Mouse (Mus musculus): Measurements from ENCODE around the gene Rbm34. TPM values are rescaled to one million over a fixed set of nuclear protein-coding genes. Genes with fewer than 3 reads are reported as not detected.

Rbm34 gene
- polyA plus RNA-seq, 1 experiment from 2014 or later, result 32.0 TPM

DNA sequence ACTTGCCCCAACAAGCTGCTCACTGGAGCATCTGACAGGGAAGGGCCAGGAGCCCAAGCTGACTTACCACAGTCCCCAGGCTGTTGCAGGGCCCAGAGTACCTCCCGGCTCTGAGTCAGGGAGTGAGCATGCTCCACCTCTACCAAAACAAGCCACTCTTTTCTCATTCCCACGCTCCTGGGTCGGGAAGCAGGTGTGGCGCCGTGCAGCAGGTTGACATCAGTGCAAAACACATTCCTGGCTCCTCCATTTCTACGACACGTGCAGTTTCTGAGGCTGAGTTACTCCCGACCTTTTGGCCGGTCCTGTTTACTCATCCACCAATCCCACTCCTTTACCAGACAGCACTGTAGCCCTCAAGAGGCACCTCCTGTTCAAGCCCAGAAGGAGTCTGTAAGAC is 62.9 kb downstream of the Rbm34 start:
- H3K4me1 ChIP-seq (ENCODE audit: control insufficient read depth, insufficient read depth, low read length), result no peaks in the 10 kb centered on the region
- no peaks in the 10 kb centered on the region for H3K27me3 ChIP-seq (ENCODE audit: control insufficient read depth, insufficient read depth, low read length)
- DNase-seq (ENCODE audit: low spot score, missing footprints), result no peak
- ATAC-seq (ENCODE audit: low FRiP score), result no peak
- H3K9me3 ChIP-seq (ENCODE audit: control insufficient read depth, low read length), result no peaks in the 10 kb centered on the region
- H3K4me3 ChIP-seq (ENCODE audit: low read depth, low read length), result no peak overlapping the region
- WGBS, result 84% methylated on average over 9 of the region's 9 CpGs
- no peak overlapping the region for H3K27ac ChIP-seq (ENCODE audit: low read depth, low read length)
- no peaks in the 10 kb centered on the region for H3K36me3 ChIP-seq (ENCODE audit: control insufficient read depth, insufficient read depth, low read length)
- H3K4me2 ChIP-seq, result no peak overlapping the region
- no peak overlapping the region for H3K9ac ChIP-seq (ENCODE audit: low read length)

DNA sequence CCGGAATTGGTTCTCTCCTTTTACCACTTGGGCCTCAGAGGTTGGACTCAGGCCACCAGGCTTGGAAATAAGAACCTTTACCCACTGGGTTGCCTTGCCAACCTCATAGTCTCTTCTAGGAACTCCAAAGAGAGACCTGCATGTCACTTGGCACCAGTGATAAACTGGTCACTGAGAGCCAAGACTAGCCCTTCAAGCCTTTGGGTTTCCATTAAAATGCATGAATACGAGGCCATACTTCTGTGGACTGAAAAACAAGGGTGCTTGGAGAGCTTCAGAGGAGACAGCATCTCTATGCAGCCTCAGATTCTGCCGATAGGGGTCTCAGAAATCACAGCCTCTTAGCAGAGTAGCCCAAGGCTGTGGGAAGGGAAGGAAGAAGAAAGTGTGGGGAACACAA is 63.5 kb downstream of the Rbm34 start:
- Histone ChIP-seq H3K9me3 (ENCODE audit: control insufficient read depth, low read length) (no peaks in the 10 kb centered on the region), H3K4me1 (ENCODE audit: control insufficient read depth, insufficient read depth, low read length) (no peaks in the 10 kb centered on the region), H3K4me2 (no peak overlapping the region), H3K9ac (ENCODE audit: low read length) (no peak overlapping the region), H3K27me3 (ENCODE audit: control insufficient read depth, insufficient read depth, low read length) (no peaks in the 10 kb centered on the region), H3K27ac (ENCODE audit: low read depth, low read length) (no peak overlapping the region), H3K4me3 (ENCODE audit: low read depth, low read length) (no peak overlapping the region), H3K36me3 (ENCODE audit: control insufficient read depth, insufficient read depth, low read length) (no peaks in the 10 kb centered on the region)
- ATAC-seq (ENCODE audit: low FRiP score) (no peak), DNase-seq (ENCODE audit: low spot score, missing footprints) (no peak)
- WGBS, result 79% methylated on average over 3 of the region's 3 CpGs

DNA sequence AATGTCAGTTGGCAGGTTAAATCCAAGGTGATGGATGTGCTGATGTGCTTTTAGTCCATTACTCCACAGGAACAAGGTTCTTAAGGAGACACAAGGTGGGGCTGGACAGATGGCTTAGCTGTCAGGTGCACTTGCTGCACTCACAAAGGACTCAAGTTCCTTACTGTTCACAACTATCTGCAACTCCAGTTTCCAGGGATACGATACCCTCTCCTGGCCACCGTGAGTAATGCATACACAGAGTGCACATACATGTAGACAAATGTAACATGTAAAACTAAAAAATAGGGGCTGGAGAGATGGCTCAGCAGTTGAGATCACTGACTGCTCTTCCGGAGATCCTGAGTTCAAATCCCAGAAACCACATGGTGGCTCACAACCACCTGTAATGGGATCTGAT is 65.5 kb downstream of the Rbm34 start:
- ATAC-seq (ENCODE audit: low FRiP score), result no peak
- no peaks in the 10 kb centered on the region for H3K4me1 ChIP-seq (ENCODE audit: control insufficient read depth, insufficient read depth, low read length)
- no peak overlapping the region for H3K27ac ChIP-seq (ENCODE audit: low read depth, low read length)
- H3K4me2 ChIP-seq, result no peak overlapping the region
- H3K9me3 ChIP-seq (ENCODE audit: control insufficient read depth, low read length), result no peaks in the 10 kb centered on the region
- WGBS, result 91% methylated on average over 3 of the region's 3 CpGs
- no peak overlapping the region for H3K4me3 ChIP-seq (ENCODE audit: low read depth, low read length)
- DNase-seq (ENCODE audit: low spot score, missing footprints), result no peak
- H3K27me3 ChIP-seq (ENCODE audit: control insufficient read depth, insufficient read depth, low read length), result no peaks in the 10 kb centered on the region
- no peaks in the 10 kb centered on the region for H3K36me3 ChIP-seq (ENCODE audit: control insufficient read depth, insufficient read depth, low read length)
- H3K9ac ChIP-seq (ENCODE audit: low read length), result no peak overlapping the region

DNA sequence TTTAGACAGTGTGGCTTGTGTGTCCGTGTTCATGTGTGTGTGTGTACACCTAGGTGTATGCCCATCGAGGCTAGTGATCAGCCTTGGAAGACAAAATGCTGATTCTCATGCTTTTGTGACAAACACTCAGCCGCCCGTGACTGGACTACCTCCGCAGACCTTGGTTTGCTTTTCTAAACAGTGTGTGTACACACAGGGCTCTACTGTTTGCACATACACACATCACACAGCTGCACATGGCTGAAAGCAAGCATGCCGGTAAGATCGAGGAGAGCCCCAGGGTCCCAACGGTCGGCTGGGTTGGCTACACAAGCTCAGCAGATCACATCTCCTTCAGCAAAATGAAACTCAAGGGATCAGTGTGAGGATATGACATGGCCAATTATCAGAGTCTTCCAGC is 66.9 kb downstream of the Rbm34 start:
- no peak overlapping the region for H3K9ac ChIP-seq (ENCODE audit: low read length)
- 89% methylated on average over 9 of the region's 9 CpGs for WGBS
- H3K4me1 ChIP-seq (ENCODE audit: control insufficient read depth, insufficient read depth, low read length), result no peaks in the 10 kb centered on the region
- no peak overlapping the region for H3K27ac ChIP-seq (ENCODE audit: low read depth, low read length)
- no peak overlapping the region for H3K4me3 ChIP-seq (ENCODE audit: low read depth, low read length)
- no peak overlapping the region for H3K4me2 ChIP-seq
- no peaks in the 10 kb centered on the region for H3K9me3 ChIP-seq (ENCODE audit: control insufficient read depth, low read length)
- ATAC-seq (ENCODE audit: low FRiP score) (no peak), DNase-seq (ENCODE audit: low spot score, missing footprints) (no peak)
- no peaks in the 10 kb centered on the region for H3K27me3 ChIP-seq (ENCODE audit: control insufficient read depth, insufficient read depth, low read length)
- no peaks in the 10 kb centered on the region for H3K36me3 ChIP-seq (ENCODE audit: control insufficient read depth, insufficient read depth, low read length)

DNA sequence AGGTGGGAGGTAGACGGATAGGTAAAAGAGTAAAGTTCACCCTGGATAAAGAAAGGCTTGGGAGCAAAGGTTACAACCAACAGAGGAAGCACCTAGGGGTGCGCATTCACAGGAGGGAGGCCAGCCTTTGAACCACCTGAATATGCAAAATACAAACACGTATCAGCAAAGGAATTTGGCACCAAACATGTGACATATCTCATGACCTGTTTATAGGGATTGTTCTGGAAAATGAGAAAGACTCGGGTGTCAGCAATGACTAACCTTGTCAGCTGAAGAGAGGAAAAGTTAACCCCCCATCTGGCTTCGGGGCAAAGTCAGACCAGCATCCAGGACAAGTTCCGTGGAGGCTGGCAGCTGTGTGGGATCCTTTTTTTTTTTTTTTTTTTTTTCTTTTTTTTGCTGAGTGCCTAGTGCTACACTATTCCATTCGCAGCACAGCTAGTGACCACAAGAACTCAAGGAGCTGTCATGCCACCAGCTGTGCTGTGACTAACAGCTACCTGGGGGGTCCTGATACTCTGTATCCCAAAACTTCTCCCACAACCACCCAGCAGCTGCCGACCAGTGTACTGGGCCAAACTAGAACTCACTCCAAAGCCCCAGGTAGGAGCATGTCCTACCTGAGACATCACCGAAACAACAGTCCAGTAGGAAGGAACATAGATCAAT is 67.5 kb downstream of the Rbm34 start:
- 76% methylated on average over 9 of the region's 9 CpGs for WGBS
- Histone ChIP-seq H3K4me1 (ENCODE audit: control insufficient read depth, insufficient read depth, low read length) (no peaks in the 10 kb centered on the region), H3K4me3 (ENCODE audit: low read depth, low read length) (no peak overlapping the region), H3K9ac (ENCODE audit: low read length) (no peak overlapping the region), H3K36me3 (ENCODE audit: control insufficient read depth, insufficient read depth, low read length) (no peaks in the 10 kb centered on the region), H3K4me2 (no peak overlapping the region), H3K27ac (ENCODE audit: low read depth, low read length) (no peak overlapping the region), H3K9me3 (ENCODE audit: control insufficient read depth, low read length) (no peaks in the 10 kb centered on the region), H3K27me3 (ENCODE audit: control insufficient read depth, insufficient read depth, low read length) (no peaks in the 10 kb centered on the region)
- no peak for ATAC-seq (ENCODE audit: low FRiP score)
- DNase-seq (ENCODE audit: low spot score, missing footprints), result no peak

DNA sequence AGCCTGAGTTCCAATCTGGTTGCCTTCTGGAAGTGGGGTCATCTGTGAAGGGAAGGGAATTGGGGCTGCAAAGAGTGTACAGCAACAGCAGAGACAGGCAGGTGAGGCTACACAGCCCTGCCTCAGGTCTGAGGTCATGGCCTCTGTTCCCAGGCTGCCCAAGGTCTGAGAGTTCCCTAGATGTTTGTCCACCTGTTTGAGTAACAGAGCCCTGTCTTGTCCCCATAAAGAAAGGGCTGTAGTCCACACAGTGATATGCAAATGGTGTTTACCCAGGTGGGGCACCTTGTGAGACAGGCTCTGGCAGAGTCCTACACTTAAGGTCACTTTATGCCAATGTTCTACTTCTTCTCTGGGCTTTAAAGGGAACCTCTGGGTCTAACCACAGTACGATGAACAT is 69.3 kb downstream of the Rbm34 start:
- Histone ChIP-seq H3K4me1 (ENCODE audit: control insufficient read depth, insufficient read depth, low read length) (no peaks in the 10 kb centered on the region), H3K9me3 (ENCODE audit: control insufficient read depth, low read length) (no peaks in the 10 kb centered on the region), H3K36me3 (ENCODE audit: control insufficient read depth, insufficient read depth, low read length) (no peaks in the 10 kb centered on the region), H3K4me2 (no peak overlapping the region), H3K27ac (ENCODE audit: low read depth, low read length) (no peak overlapping the region), H3K9ac (ENCODE audit: low read length) (no peak overlapping the region), H3K27me3 (ENCODE audit: control insufficient read depth, insufficient read depth, low read length) (no peaks in the 10 kb centered on the region), H3K4me3 (ENCODE audit: low read depth, low read length) (no peak overlapping the region)
- ATAC-seq (ENCODE audit: low FRiP score) (no peak), DNase-seq (ENCODE audit: low spot score, missing footprints) (peak; percentile 71)
- 90% methylated on average over 1 of the region's 1 CpGs for WGBS

DNA sequence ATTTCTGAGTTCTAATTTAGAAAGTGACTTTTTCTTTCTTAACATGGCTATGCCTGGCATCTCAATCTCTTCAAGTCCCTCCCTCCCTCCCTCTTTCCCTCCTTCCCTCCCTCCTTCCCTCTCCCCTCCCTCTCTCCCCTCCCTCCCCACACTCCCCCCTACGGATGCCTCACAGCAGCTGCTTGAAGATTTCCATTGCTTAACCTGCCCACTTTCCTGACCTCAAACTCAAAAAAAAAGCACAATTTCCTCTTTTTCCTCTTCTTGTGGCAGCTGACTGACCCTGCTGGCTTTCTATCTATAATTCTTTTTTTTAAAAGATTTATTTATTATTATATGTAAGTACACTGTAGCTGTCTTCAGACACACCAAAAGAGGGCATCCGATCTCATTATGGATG is 69.8 kb downstream of the Rbm34 start:
- Histone ChIP-seq H3K27ac (ENCODE audit: low read depth, low read length) (no peak overlapping the region), H3K9me3 (ENCODE audit: control insufficient read depth, low read length) (no peaks in the 10 kb centered on the region), H3K4me3 (ENCODE audit: low read depth, low read length) (no peak overlapping the region), H3K9ac (ENCODE audit: low read length) (no peak overlapping the region), H3K36me3 (ENCODE audit: control insufficient read depth, insufficient read depth, low read length) (no peaks in the 10 kb centered on the region), H3K27me3 (ENCODE audit: control insufficient read depth, insufficient read depth, low read length) (no peaks in the 10 kb centered on the region), H3K4me2 (no peak overlapping the region), H3K4me1 (ENCODE audit: control insufficient read depth, insufficient read depth, low read length) (no peaks in the 10 kb centered on the region)
- ATAC-seq (ENCODE audit: low FRiP score), result no peak
- WGBS, result 82% methylated on average over 2 of the region's 2 CpGs
- no peak for DNase-seq (ENCODE audit: low spot score, missing footprints)

Other genes starting within 250 kb of the Rbm34 start
- 239 and 240 TPM in 2 replicates for gene Tomm20, start 25.2 kb downstream of the Rbm34 start, polyA plus RNA-seq (2014; fragmentation: Nextera tagmentation; extraction: Ambion mirVana)
- 28.3 and 30.4 TPM in 2 replicates for gene Pard3, start 92.8 kb upstream of the Rbm34 start, polyA plus RNA-seq (2014; fragmentation: Nextera tagmentation; extraction: Ambion mirVana)

All from midbrain, embryonic 11.5 days (tissue).